In genomic region chr2:163692873-163693612, GRCm38 (mm10) we compare ENCODE assay signal across 8 mouse cellular contexts. TPM values are rescaled to one million over a fixed set of nuclear protein-coding genes. Genes with fewer than 3 reads are reported as not detected.
DNase-seq lines count a peak whose midpoint lies in the region; ATAC-seq and TF ChIP-seq lines count a peak whose summit lies in the region.

No protein-coding gene starts in this region.

- no peaks in the 10 kb centered on the region for H3K36me3 ChIP-seq in forebrain, embryonic 16.5 days (ENCODE audit: control insufficient read depth, insufficient read depth)
- no peaks in the 10 kb centered on the region for H3K36me3 ChIP-seq in forebrain, postnatal 0 days (ENCODE audit: insufficient read depth)
- no peaks in the 10 kb centered on the region for H3K36me3 ChIP-seq in lung, postnatal 0 days (ENCODE audit: insufficient read depth, low read length)
- H3K36me3 ChIP-seq in kidney, embryonic 15.5 days, result no peaks in the 10 kb centered on the region
- no peaks in the 10 kb centered on the region for H3K36me3 ChIP-seq in small intestine, adult 2 months (ENCODE audit: control insufficient read depth, insufficient read depth, low read length)

- no peak overlapping the region for H3K4me3 ChIP-seq in forebrain, embryonic 16.5 days (replicated peaks; ENCODE audit: low read length)
- no peak overlapping the region for H3K4me3 ChIP-seq in forebrain, postnatal 0 days (ENCODE audit: low read depth, low read length)
- H3K4me3 ChIP-seq in lung, postnatal 0 days (ENCODE audit: low read depth, low read length), result no peak overlapping the region
- H3K4me3 ChIP-seq in kidney, embryonic 15.5 days (replicated peaks), result no peak overlapping the region
- H3K4me3 ChIP-seq in small intestine, adult 2 months (ENCODE audit: low read depth, low read length), result no peak overlapping the region

- H3K27me3 ChIP-seq in forebrain, embryonic 16.5 days (replicated peaks; ENCODE audit: control insufficient read depth, insufficient read depth, low read length), result no peaks in the 10 kb centered on the region
- no peaks in the 10 kb centered on the region for H3K27me3 ChIP-seq in forebrain, postnatal 0 days (ENCODE audit: insufficient read depth, low read length)
- H3K27me3 ChIP-seq in lung, postnatal 0 days (replicated peaks; ENCODE audit: insufficient read depth, low read length), result no peaks in the 10 kb centered on the region
- H3K27me3 ChIP-seq in kidney, embryonic 15.5 days, result no peaks in the 10 kb centered on the region
- H3K27me3 ChIP-seq in small intestine, adult 2 months (ENCODE audit: control insufficient read depth, insufficient read depth, low read length), result no peaks in the 10 kb centered on the region

- no peaks in the 10 kb centered on the region for H3K9me3 ChIP-seq in forebrain, embryonic 16.5 days (ENCODE audit: control insufficient read depth, low read length)
- no peaks in the 10 kb centered on the region for H3K9me3 ChIP-seq in forebrain, postnatal 0 days (ENCODE audit: low read length)
- no peaks in the 10 kb centered on the region for H3K9me3 ChIP-seq in lung, postnatal 0 days (ENCODE audit: low read length)
- no peaks in the 10 kb centered on the region for H3K9me3 ChIP-seq in kidney, embryonic 15.5 days (replicated peaks)

- H3K9ac ChIP-seq in forebrain, embryonic 16.5 days (replicated peaks; ENCODE audit: low read depth, low read length), result no peak overlapping the region
- H3K9ac ChIP-seq in forebrain, postnatal 0 days, result no peak overlapping the region
- no peak overlapping the region for H3K9ac ChIP-seq in lung, postnatal 0 days (replicated peaks; ENCODE audit: low read depth)
- H3K9ac ChIP-seq in kidney, embryonic 15.5 days, result no peak overlapping the region

- H3K4me1 ChIP-seq in forebrain, embryonic 16.5 days (replicated peaks; ENCODE audit: control insufficient read depth, insufficient read depth, low read length), result peaks cover 6% of the 10 kb centered on the region; the same call in 1 of the 2 replicates
- no peaks in the 10 kb centered on the region for H3K4me1 ChIP-seq in forebrain, postnatal 0 days (ENCODE audit: insufficient read depth)
- H3K4me1 ChIP-seq in lung, postnatal 0 days (ENCODE audit: insufficient read depth, low read depth, low read length), result peaks cover 24% of the 10 kb centered on the region
- H3K4me1 ChIP-seq in kidney, embryonic 15.5 days, result peaks cover 71% of the 10 kb centered on the region
- H3K4me1 ChIP-seq in small intestine, adult 2 months (ENCODE audit: control insufficient read depth, insufficient read depth, insufficient read length, low read length), result peaks cover 16% of the 10 kb centered on the region; the same call in 1 of the 2 replicates

- no peak for DNase-seq in forebrain, postnatal 0 days
- DNase-seq in lung, postnatal 0 days (ENCODE audit: low spot score), result no peak
- DNase-seq in lung, postnatal 25 days (ENCODE audit: low spot score), result no peak
- DNase-seq in frontal cortex, adult 2 months (ENCODE audit: extremely low spot score in 1 of 2, low spot score in 1 of 2), result no peak
- no peak for DNase-seq in layer of hippocampus, adult 8-10 months (ENCODE audit: low spot score in 2 of 2)

- TF ChIP-seq POLR2A in small intestine, adult 2 months (IDR thresholded peaks at IDR 0.05; ENCODE audit: low read depth, low read length), result no peak

- no peak for TF ChIP-seq CTCF in forebrain, postnatal 0 days (IDR thresholded peaks at IDR 0.05; ENCODE audit: low read depth)
- no peak for TF ChIP-seq CTCF in lung, postnatal 0 days (IDR thresholded peaks at IDR 0.05)
- TF ChIP-seq CTCF in small intestine, adult 2 months (IDR thresholded peaks at IDR 0.05; ENCODE audit: extremely low read depth, insufficient read length, insufficient replicate concordance, low read depth, low read length), result no peak

- 87% methylated on average over 3 of the region's 3 CpGs for WGBS in forebrain, embryonic 16.5 days
- 88% methylated on average over 3 of the region's 3 CpGs for WGBS in forebrain, postnatal 0 days
- 44% methylated on average over 3 of the region's 3 CpGs for WGBS in lung, postnatal 0 days
- WGBS in kidney, embryonic 15.5 days, result 52% methylated on average over 3 of the region's 3 CpGs
- 67% methylated on average over 3 of the region's 3 CpGs for WGBS in small intestine, adult 2 months

- peak overlapping the region; percentile 33; the same call in 1 of the 2 replicates for H3K27ac ChIP-seq in forebrain, embryonic 16.5 days (ENCODE audit: low read length)
- no peak overlapping the region for H3K27ac ChIP-seq in forebrain, postnatal 0 days (ENCODE audit: low read depth, low read length)
- peak overlapping the region; percentile 87 for H3K27ac ChIP-seq in lung, postnatal 0 days (ENCODE audit: low read length)
- peak overlapping the region; percentile 89 for H3K27ac ChIP-seq in kidney, embryonic 15.5 days
- H3K27ac ChIP-seq in small intestine, adult 2 months (ENCODE audit: insufficient read depth, low read depth, low read length), result peak overlapping the region; percentile 64

- TF ChIP-seq EP300 in lung, postnatal 0 days (IDR thresholded peaks at IDR 0.05), result 0 out of 2 replicates have a peak, but pooled peaks have one; percentile 49

- ATAC-seq in forebrain, embryonic 16.5 days, result no peak
- ATAC-seq in forebrain, postnatal 0 days, result no peak
- ATAC-seq in lung, postnatal 0 days, result peak; percentile 44
- ATAC-seq in kidney, embryonic 15.5 days (replicated peaks; ENCODE audit: low FRiP score), result no peak; the same call in 1 of the 2 replicates

- no peak overlapping the region for H3K4me2 ChIP-seq in forebrain, embryonic 16.5 days (ENCODE audit: low read length)
- H3K4me2 ChIP-seq in forebrain, postnatal 0 days (ENCODE audit: low read depth), result no peak overlapping the region
- H3K4me2 ChIP-seq in lung, postnatal 0 days (replicated peaks; ENCODE audit: low read depth, low read length), result no peak overlapping the region
- peak overlapping the region; percentile 37; the same call in 1 of the 2 replicates for H3K4me2 ChIP-seq in kidney, embryonic 15.5 days

RNA-seq across cellular contexts. Expression of gene Pkig, which starts 34.9 kb away (rescaled TPM):
- polyA plus RNA-seq in forebrain, embryonic 16.5 days (2015; fragmentation: Nextera tagmentation; extraction: Ambion mirVana), result 153 and 159 TPM in 2 replicates
- total RNA-seq in forebrain, postnatal 0 days (2014; rRNA removed), result 114 and 138 TPM in 2 replicates
- polyA plus RNA-seq in forebrain, postnatal 0 days (2015; fragmentation: Nextera tagmentation; extraction: Ambion mirVana), result 211 and 214 TPM in 2 replicates
- polyA plus RNA-seq in lung, postnatal 0 days (2015; fragmentation: Nextera tagmentation; extraction: Ambion mirVana), result 95.2 and 106 TPM in 2 replicates
- polyA plus RNA-seq in kidney, embryonic 15.5 days (2015; fragmentation: Nextera tagmentation; extraction: Ambion mirVana), result 167 and 174 TPM in 2 replicates
- 82.0 and 143 TPM in 2 replicates for polyA plus RNA-seq in small intestine, adult 2 months (2012; rRNA removed)
- polyA plus RNA-seq in frontal cortex, adult 2 months (2012; rRNA removed), result 194 and 214 TPM in 2 replicates
- 10 to 100 TPM; 67.0 to 98.4 (median 83.6) TPM for total RNA-seq in layer of hippocampus, adult 8-10 months (2022)

RNA-seq across cellular contexts. Expression of gene Serinc3, which starts 48.1 kb away (rescaled TPM):
- 31.4 and 34.3 TPM in 2 replicates for polyA plus RNA-seq in forebrain, embryonic 16.5 days (2015; fragmentation: Nextera tagmentation; extraction: Ambion mirVana)
- 81.9 and 98.2 TPM in 2 replicates for total RNA-seq in forebrain, postnatal 0 days (2014; rRNA removed)
- polyA plus RNA-seq in forebrain, postnatal 0 days (2015; fragmentation: Nextera tagmentation; extraction: Ambion mirVana), result 26.4 and 31.7 TPM in 2 replicates
- polyA plus RNA-seq in lung, postnatal 0 days (2015; fragmentation: Nextera tagmentation; extraction: Ambion mirVana), result 96.7 and 106 TPM in 2 replicates
- 43.7 and 44.0 TPM in 2 replicates for polyA plus RNA-seq in kidney, embryonic 15.5 days (2015; fragmentation: Nextera tagmentation; extraction: Ambion mirVana)
- 121 and 262 TPM in 2 replicates for polyA plus RNA-seq in small intestine, adult 2 months (2012; rRNA removed)
- polyA plus RNA-seq in frontal cortex, adult 2 months (2012; rRNA removed), result 167 and 199 TPM in 2 replicates
- total RNA-seq in layer of hippocampus, adult 8-10 months (2022), result 100 to 1,000 TPM; 201 to 242 (median 213) TPM

RNA-seq across cellular contexts. Expression of gene Ada, which starts 57.0 kb away (rescaled TPM):
- 4.5 and 5.2 TPM in 2 replicates for polyA plus RNA-seq in forebrain, embryonic 16.5 days (2015; fragmentation: Nextera tagmentation; extraction: Ambion mirVana)
- total RNA-seq in forebrain, postnatal 0 days (2014; rRNA removed), result 4.3 and 6.2 TPM in 2 replicates
- polyA plus RNA-seq in forebrain, postnatal 0 days (2015; fragmentation: Nextera tagmentation; extraction: Ambion mirVana), result 4.6 and 5.4 TPM in 2 replicates
- polyA plus RNA-seq in lung, postnatal 0 days (2015; fragmentation: Nextera tagmentation; extraction: Ambion mirVana), result 3.2 and 3.6 TPM in 2 replicates
- 9.5 and 11.8 TPM in 2 replicates for polyA plus RNA-seq in kidney, embryonic 15.5 days (2015; fragmentation: Nextera tagmentation; extraction: Ambion mirVana)
- 414 and 869 TPM in 2 replicates for polyA plus RNA-seq in small intestine, adult 2 months (2012; rRNA removed)
- 1.4 and 1.6 TPM in 2 replicates for polyA plus RNA-seq in frontal cortex, adult 2 months (2012; rRNA removed)
- 1 to 10 TPM in 3 of 4 experiments, under 1 TPM in 1; 0.73 to 1.6 (median 1.5) TPM for total RNA-seq in layer of hippocampus, adult 8-10 months (2022)

Comparison
In these comparisons a context has a peak if more than half of its experiments do, and no peak if none do; other contexts are left out.
1. RNA of gene Ada, which starts 57.0 kb away (polyA plus RNA-seq): 414 to 869 TPM in small intestine, adult 2 months; 9.5 to 11.8 TPM in kidney, embryonic 15.5 days, 4.6 to 5.4 TPM in forebrain, postnatal 0 days, 4.5 to 5.2 TPM in forebrain, embryonic 16.5 days, 3.2 to 3.6 TPM in lung, postnatal 0 days and 1.4 to 1.6 TPM in frontal cortex, adult 2 months; every median in the first group is over 10 times any median in the second.